Mouse (Mus musculus): Measurements from ENCODE around the gene Olfr228. TPM values are rescaled to one million over a fixed set of nuclear protein-coding genes. Genes with fewer than 3 reads are reported as not detected.
"Not testable (repeated sequence)": the region's sequence is repeated elsewhere in the genome, so short reads cannot be mapped to it uniquely, and the experiment has no call there.

The Olfr228 gene
- polyA plus RNA-seq (2012), result not detected in 2 replicates

DNA sequence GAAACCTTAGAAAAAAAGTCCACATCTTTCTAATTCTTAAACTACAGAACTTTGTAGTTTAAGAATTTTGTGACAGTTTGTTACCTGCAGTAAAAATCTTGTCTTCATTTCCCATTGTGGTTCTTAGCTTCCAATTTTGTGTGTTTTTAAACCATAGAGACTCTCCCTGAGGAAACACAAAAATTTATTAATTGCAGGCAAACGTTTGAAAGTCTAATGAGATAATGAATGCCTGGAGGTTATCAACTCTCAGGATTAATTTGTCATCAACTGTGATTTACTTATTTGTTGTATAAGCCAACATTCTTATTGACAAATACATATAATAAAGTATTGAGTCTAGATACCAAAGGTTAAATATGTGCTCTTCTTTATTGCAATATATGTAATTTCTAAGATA, at the start of gene Olfr228:
Gene Olfr228 (minus strand): TSS at position 101 of the 400 bp plus-strand sequence.
- no peaks in the 10 kb centered on the region for H3K36me3 ChIP-seq (ENCODE audit: control insufficient read depth)
- H3K4me3 ChIP-seq (replicated peaks), result no peak within 1 kb of the TSS
- TF ChIP-seq TAL1 (IDR thresholded peaks at IDR 0.05; ENCODE audit: low read length) (no peak), GATA1 (IDR thresholded peaks at IDR 0.05; ENCODE audit: low read length) (no peak)
- no peaks in the 10 kb centered on the region for H3K4me1 ChIP-seq (ENCODE audit: control insufficient read depth)
- H3K27me3 ChIP-seq (ENCODE audit: control insufficient read depth), result no peaks in the 10 kb centered on the region
- no peaks in the 10 kb centered on the region for H3K9me3 ChIP-seq (ENCODE audit: control insufficient read depth, low read length)

GRCm38 (mm10) chr2:86530991-86531390, 43.8 kb upstream of the Olfr228 start:
- Histone ChIP-seq H3K4me1 (ENCODE audit: control insufficient read depth) (no peaks in the 10 kb centered on the region), H3K27me3 (ENCODE audit: control insufficient read depth) (no peaks in the 10 kb centered on the region), H3K36me3 (ENCODE audit: control insufficient read depth) (no peaks in the 10 kb centered on the region), H3K9me3 (ENCODE audit: control insufficient read depth, low read length) (peaks cover 5% of the 10 kb centered on the region; the same call in 1 of the 2 replicates), H3K4me3 (replicated peaks) (no peak overlapping the region)
- TF ChIP-seq TAL1 (IDR thresholded peaks at IDR 0.05; ENCODE audit: low read length) (no peak), GATA1 (IDR thresholded peaks at IDR 0.05; ENCODE audit: low read length) (no peak)

GRCm38 (mm10) chr2:86508161-86508560, 21.0 kb upstream of the Olfr228 start, which contains the start of gene Olfr1076:
Gene Olfr1076, plus strand, starts transcription at chr2:86508461.
- H3K9me3 ChIP-seq (ENCODE audit: control insufficient read depth, low read length), result no peaks in the 10 kb centered on the region
- no peaks in the 10 kb centered on the region for H3K36me3 ChIP-seq (ENCODE audit: control insufficient read depth)
- TF ChIP-seq GATA1 (IDR thresholded peaks at IDR 0.05; ENCODE audit: low read length) (no peak), TAL1 (IDR thresholded peaks at IDR 0.05; ENCODE audit: low read length) (no peak)
- no peak within 1 kb of the TSS for H3K4me3 ChIP-seq (replicated peaks)
- no peaks in the 10 kb centered on the region for H3K4me1 ChIP-seq (ENCODE audit: control insufficient read depth)
- H3K27me3 ChIP-seq (ENCODE audit: control insufficient read depth), result no peaks in the 10 kb centered on the region

DNA sequence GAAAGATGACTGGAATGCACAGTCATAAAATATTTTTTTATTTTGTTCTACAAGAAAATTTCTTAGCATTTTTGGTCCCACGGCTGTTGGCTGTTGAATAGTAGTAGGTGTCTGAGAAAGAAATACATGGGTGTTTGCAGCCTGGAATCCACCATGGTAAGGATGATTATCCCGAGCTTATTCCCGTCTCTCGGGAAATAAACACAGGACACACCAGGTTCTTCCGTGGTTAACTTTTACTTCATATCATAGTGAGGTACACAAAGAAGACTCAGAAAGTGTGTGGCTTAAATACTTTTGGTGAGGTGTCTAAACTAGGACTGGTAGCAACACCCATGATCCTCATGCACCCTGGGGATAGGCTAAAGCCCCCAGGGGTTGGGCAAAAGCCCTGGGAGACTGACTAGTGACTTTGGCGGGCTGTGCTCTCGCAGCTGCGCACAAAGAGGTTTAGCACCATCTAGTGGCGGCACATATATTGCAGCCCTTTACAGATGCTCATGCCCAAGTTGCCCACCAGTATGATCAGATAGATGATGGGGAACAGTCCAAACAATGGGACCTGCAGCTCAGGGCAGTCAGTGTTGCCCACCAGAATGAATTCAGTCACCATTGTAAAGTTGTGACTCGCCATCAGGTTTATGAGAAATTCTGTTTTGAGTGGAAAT, 22.6 kb downstream of the Olfr228 start:
- TF ChIP-seq TAL1 (IDR thresholded peaks at IDR 0.05; ENCODE audit: low read length) (no peak), GATA1 (IDR thresholded peaks at IDR 0.05; ENCODE audit: low read length) (no peak)
- H3K27me3 ChIP-seq (ENCODE audit: control insufficient read depth), result no peaks in the 10 kb centered on the region
- no peaks in the 10 kb centered on the region for H3K36me3 ChIP-seq (ENCODE audit: control insufficient read depth)
- H3K9me3 ChIP-seq (ENCODE audit: control insufficient read depth, low read length), result no peaks in the 10 kb centered on the region
- H3K4me1 ChIP-seq (ENCODE audit: control insufficient read depth), result no peaks in the 10 kb centered on the region
- no peak overlapping the region for H3K4me3 ChIP-seq (replicated peaks)

DNA sequence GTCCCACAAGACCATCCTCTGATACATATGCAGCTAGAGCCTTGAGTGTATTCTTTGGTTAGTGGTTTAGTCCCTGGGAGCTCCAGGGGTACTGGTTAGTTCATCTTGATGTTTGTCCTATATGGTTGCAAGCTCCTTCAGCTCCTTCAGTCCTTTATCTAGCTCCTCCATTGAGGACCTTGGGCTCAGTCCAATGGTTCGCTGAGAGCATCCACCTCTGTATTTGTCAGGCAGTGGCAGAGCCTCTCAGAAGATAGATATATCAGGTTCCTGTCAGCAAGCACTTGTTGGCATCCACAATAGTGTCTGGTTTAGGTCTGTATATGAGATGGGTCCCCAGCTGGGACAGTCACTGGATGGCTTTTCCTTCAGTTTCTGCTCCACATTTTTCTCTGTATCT, 26.8 kb downstream of the Olfr228 start:
- Histone ChIP-seq H3K4me1 (ENCODE audit: control insufficient read depth) (no peaks in the 10 kb centered on the region), H3K36me3 (ENCODE audit: control insufficient read depth) (no peaks in the 10 kb centered on the region), H3K4me3 (replicated peaks) (no peak overlapping the region), H3K9me3 (ENCODE audit: control insufficient read depth, low read length) (no peaks in the 10 kb centered on the region), H3K27me3 (ENCODE audit: control insufficient read depth) (no peaks in the 10 kb centered on the region)
- TF ChIP-seq GATA1 (IDR thresholded peaks at IDR 0.05; ENCODE audit: low read length), result no peak
- TF ChIP-seq TAL1 (IDR thresholded peaks at IDR 0.05; ENCODE audit: low read length), result no peak

GRCm38 (mm10) chr2:86456169-86456568, 31.0 kb downstream of the Olfr228 start, which contains the start of gene Olfr1066:
Gene Olfr1066, minus strand, starts transcription at chr2:86456269.
- no peak within 1 kb of the TSS for H3K4me3 ChIP-seq (replicated peaks)
- no peaks in the 10 kb centered on the region for H3K36me3 ChIP-seq (ENCODE audit: control insufficient read depth)
- no peaks in the 10 kb centered on the region for H3K4me1 ChIP-seq (ENCODE audit: control insufficient read depth)
- TF ChIP-seq TAL1 (IDR thresholded peaks at IDR 0.05; ENCODE audit: low read length) (no peak), GATA1 (IDR thresholded peaks at IDR 0.05; ENCODE audit: low read length) (no peak)
- no peaks in the 10 kb centered on the region for H3K9me3 ChIP-seq (ENCODE audit: control insufficient read depth, low read length)
- H3K27me3 ChIP-seq (ENCODE audit: control insufficient read depth), result no peaks in the 10 kb centered on the region

- H3K4me3 ChIP-seq (replicated peaks); H3K36me3 ChIP-seq (ENCODE audit: control insufficient read depth); H3K4me1 ChIP-seq (ENCODE audit: control insufficient read depth); H3K27me3 ChIP-seq (ENCODE audit: control insufficient read depth); H3K9me3 ChIP-seq (ENCODE audit: control insufficient read depth, low read length): not testable (repeated sequence)
Observed at GRCm38 (mm10) chr2:86450491-86450890, 36.7 kb downstream of the Olfr228 start, which contains the start of gene Olfr1065. Gene Olfr1065, minus strand, starts transcription at chr2:86450591.

DNA sequence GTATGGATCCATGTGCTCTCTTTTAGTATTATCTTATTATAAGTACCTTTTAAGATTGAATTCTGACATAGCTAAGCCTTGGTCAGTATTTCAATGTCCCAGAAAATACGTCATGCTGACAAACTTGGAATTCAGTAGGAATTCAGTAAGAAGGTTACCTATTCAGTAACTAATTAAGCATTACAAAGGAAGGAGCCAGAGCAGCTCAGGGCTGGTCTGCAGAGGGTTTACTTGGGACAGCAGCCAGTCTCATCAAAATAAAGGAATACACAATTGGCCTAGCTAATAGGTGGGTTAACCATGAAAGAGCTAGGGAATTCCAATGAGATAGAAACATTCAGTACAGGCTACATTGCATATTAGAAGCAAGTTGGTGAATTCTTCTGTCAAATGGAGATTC, 45.1 kb downstream of the Olfr228 start:
- H3K27me3 ChIP-seq (ENCODE audit: control insufficient read depth); H3K4me3 ChIP-seq (replicated peaks); H3K9me3 ChIP-seq (ENCODE audit: control insufficient read depth, low read length); H3K4me1 ChIP-seq (ENCODE audit: control insufficient read depth); H3K36me3 ChIP-seq (ENCODE audit: control insufficient read depth): not testable (repeated sequence)

Other genes starting within 250 kb of the Olfr228 start
- gene Olfr1048, start 247.1 kb downstream of the Olfr228 start, polyA plus RNA-seq (2012), result not detected in 2 replicates
- gene Olfr1049, start 229.1 kb downstream of the Olfr228 start, polyA plus RNA-seq (2012), result not detected in 2 replicates
- gene Olfr1051, start 208.3 kb downstream of the Olfr228 start, polyA plus RNA-seq (2012), result not detected in 2 replicates
- gene Olfr1052, start 194.9 kb downstream of the Olfr228 start, polyA plus RNA-seq (2012), result not detected in 2 replicates
- gene Olfr1053, start 172.1 kb downstream of the Olfr228 start, polyA plus RNA-seq (2012), result not detected in 2 replicates
- gene Olfr1054, start 152.0 kb downstream of the Olfr228 start, polyA plus RNA-seq (2012), result not detected in 2 replicates
- gene Olfr1055, start 137.1 kb downstream of the Olfr228 start, polyA plus RNA-seq (2012), result not detected in 2 replicates
- not detected in 2 replicates for gene Olfr1056, start 124.9 kb downstream of the Olfr228 start, polyA plus RNA-seq (2012)
- not detected in 2 replicates for gene Olfr1057, start 109.0 kb downstream of the Olfr228 start, polyA plus RNA-seq (2012)
- gene Olfr1058, start 98.8 kb downstream of the Olfr228 start, polyA plus RNA-seq (2012), result not detected in 2 replicates
- gene Olfr1061, start 73.3 kb downstream of the Olfr228 start, polyA plus RNA-seq (2012), result 0.04 TPM in 1 of 2 replicates, not detected in the other
- gene Olfr1062, start 60.6 kb downstream of the Olfr228 start, polyA plus RNA-seq (2012), result not detected in 2 replicates
- gene Olfr1065, start 36.8 kb downstream of the Olfr228 start, polyA plus RNA-seq (2012), result not detected in 2 replicates
- not detected in 2 replicates for gene Olfr1066, start 31.1 kb downstream of the Olfr228 start, polyA plus RNA-seq (2012)
- gene Olfr1076, start 21.1 kb upstream of the Olfr228 start, polyA plus RNA-seq (2012), result not detected in 2 replicates
- gene Olfr1079, start 55.1 kb upstream of the Olfr228 start, polyA plus RNA-seq (2012), result not detected in 2 replicates
- not detected in 2 replicates for gene Olfr1080, start 70.8 kb upstream of the Olfr228 start, polyA plus RNA-seq (2012)
- not detected in 2 replicates for gene Olfr1082, start 111.6 kb upstream of the Olfr228 start, polyA plus RNA-seq (2012)
- not detected in 2 replicates for gene Olfr1084, start 152.3 kb upstream of the Olfr228 start, polyA plus RNA-seq (2012)
- not detected in 2 replicates for gene Olfr1085, start 174.6 kb upstream of the Olfr228 start, polyA plus RNA-seq (2012)
- not detected in 2 replicates for gene Olfr1086, start 192.7 kb upstream of the Olfr228 start, polyA plus RNA-seq (2012)
- not detected in 2 replicates for gene Olfr1087, start 211.0 kb upstream of the Olfr228 start, polyA plus RNA-seq (2012)
- gene Olfr1089, start 246.3 kb upstream of the Olfr228 start, polyA plus RNA-seq (2012), result not detected in 2 replicates

All from erythroblast, embryonic 14.5 days (primary cell).